Mouse (Mus musculus) E14TG2a.4 (cell line): ENCODE measurements around the gene Tpp1.
"Not testable (repeated sequence)": the region's sequence is repeated elsewhere in the genome, so short reads cannot be mapped to it uniquely, and the experiment has no call there.

Experiments used
- H3K27me3 ChIP-seq: 2 replicates; pipeline ENCODE4 v1.6.1; 2014; ENCODE audit warnings: low read length, control low read depth; ENCODE audit not compliant: insufficient read depth
- H3K36me3 ChIP-seq: 2 replicates; pipeline ENCODE4 v1.6.1; 2014; ENCODE audit warnings: low read length, control low read depth; ENCODE audit not compliant: insufficient read depth
- H3K4me1 ChIP-seq: replicated peaks from 2 replicates; pipeline ENCODE4 v1.6.1; 2014; ENCODE audit warnings: low read depth, low read length, control low read depth
- H3K4me3 ChIP-seq: replicated peaks from 2 replicates; pipeline ENCODE4 v1.5.1; 2014; ENCODE audit warnings: mild to moderate bottlenecking, low read length
- H3K9me3 ChIP-seq: 2 replicates; pipeline ENCODE4 v1.6.1; 2014; ENCODE audit warnings: low read length, control low read depth
- CTCF ChIP-seq: conservative IDR thresholded peaks from 2 replicates; pipeline ENCODE4 v1.5.1; 2014; ENCODE audit warnings: low read length
- NANOG ChIP-seq: IDR thresholded peaks from 2 replicates; pipeline ENCODE4 v1.6.1; 2014; ENCODE audit warnings: borderline replicate concordance, low read length, mixed read lengths
- POU5F1 ChIP-seq: IDR thresholded peaks from 2 replicates; pipeline ENCODE4 v1.6.1; 2014; ENCODE audit warnings: low read length, borderline replicate concordance

The Tpp1 gene

GRCm38 (mm10) chr7:105743926-105744590 is 8.0 kb downstream of the Tpp1 start, which contains the start of gene Taf10:
Taf10 (minus strand) TSS chr7:105744361.
- Histone ChIP-seq H3K4me1 (peaks cover 36% of the 10 kb centered on the region), H3K9me3 (no peaks in the 10 kb centered on the region), H3K27me3 (no peaks in the 10 kb centered on the region), H3K4me3 (peak within 1 kb of the TSS; percentile 95), H3K36me3 (peaks cover 74% of the 10 kb centered on the region)
- TF ChIP-seq CTCF (no peak), POU5F1 (no peak), NANOG (no peak)

DNA sequence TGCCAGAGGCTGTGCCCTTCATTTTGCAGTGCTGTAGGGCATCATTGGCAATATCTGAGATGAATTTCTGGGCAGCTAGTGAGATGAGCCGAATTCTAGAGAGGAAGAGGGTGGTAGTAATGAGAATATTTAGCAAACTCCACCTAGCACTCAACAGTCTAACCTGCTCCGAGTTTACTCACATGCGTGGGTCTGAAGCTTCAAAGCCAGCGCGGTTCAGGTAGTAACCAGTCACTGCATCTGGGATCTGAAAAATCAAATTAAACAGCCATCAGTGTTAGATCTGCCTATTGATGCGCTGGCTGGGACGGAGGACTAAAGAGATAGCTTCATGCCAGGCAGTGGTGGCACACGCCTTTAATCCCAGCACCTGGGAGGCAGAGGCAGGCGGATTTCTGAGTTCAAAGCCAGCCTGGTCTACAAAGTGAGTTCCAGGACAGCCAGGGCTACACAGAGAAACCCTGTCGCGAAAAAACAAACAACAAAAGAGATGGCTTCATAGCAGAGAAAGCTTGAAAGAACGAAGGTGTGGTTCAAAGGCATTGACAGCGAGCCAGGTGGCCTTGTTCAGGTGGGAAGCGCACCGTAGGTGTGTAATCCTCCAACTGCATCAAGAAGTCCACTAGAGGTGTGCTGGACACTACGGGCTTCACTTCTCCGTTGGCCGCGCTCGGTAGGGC is 8.6 kb downstream of the Tpp1 start:
- peak overlapping the region; percentile 95 for H3K4me3 ChIP-seq
- not testable (repeated sequence) for H3K27me3 ChIP-seq

DNA sequence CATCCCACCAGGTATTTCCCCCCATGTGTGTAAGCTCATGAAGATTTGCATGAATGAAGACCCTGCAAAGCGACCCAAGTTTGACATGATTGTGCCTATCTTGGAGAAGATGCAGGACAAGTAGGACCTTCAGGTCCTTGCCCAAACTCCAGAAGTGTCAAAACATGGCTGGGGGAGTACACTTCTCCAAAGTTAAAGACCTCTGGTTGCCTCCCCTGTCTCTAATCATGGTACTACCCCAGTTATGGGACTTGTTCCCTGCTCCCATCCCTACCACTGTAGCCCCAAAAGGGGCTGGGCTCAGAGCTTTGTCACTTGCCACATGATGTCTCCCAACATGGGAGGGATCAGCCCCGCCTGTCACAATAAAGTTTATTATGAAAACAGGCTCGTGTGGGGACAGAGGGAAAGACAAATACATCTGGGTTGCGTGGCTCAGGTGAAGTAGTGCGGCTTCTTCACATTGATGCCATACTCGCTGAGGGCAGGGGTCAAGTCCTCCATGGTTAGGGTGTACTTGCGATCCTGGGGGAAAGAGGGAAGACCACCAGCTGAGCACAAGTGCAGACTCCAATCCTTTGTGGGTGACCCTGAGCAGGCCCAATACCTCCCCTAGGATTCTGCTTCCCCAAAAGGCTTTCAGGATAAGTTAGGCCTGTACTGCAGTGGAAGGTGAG is 9.4 kb downstream of the Tpp1 start:
- peak overlapping the region; percentile 95 for H3K4me3 ChIP-seq
- H3K4me1 ChIP-seq, result peaks cover 46% of the 10 kb centered on the region
- peaks cover 60% of the 10 kb centered on the region for H3K36me3 ChIP-seq
- not testable (repeated sequence) for H3K27me3 ChIP-seq, H3K9me3 ChIP-seq

More for the DNA sequence above, 8.6 kb downstream of the Tpp1 start:
- peaks cover 43% of the 10 kb centered on the region for H3K4me1 ChIP-seq
- not testable (repeated sequence) for H3K9me3 ChIP-seq
- peaks cover 67% of the 10 kb centered on the region for H3K36me3 ChIP-seq

- H3K4me3 ChIP-seq, result no peak overlapping the region
- H3K4me1 ChIP-seq, result peaks cover 53% of the 10 kb centered on the region
- H3K27me3 ChIP-seq, result peaks cover 5% of the 10 kb centered on the region; the same call in 1 of the 2 replicates
- TF ChIP-seq NANOG, result no peak
- no peak for TF ChIP-seq POU5F1
- no peak for TF ChIP-seq CTCF
- peaks cover 53% of the 10 kb centered on the region for H3K36me3 ChIP-seq
- no peaks in the 10 kb centered on the region for H3K9me3 ChIP-seq
These were observed 10.1 kb downstream of the Tpp1 start for GRCm38 (mm10) chr7:105741978-105742377.

DNA sequence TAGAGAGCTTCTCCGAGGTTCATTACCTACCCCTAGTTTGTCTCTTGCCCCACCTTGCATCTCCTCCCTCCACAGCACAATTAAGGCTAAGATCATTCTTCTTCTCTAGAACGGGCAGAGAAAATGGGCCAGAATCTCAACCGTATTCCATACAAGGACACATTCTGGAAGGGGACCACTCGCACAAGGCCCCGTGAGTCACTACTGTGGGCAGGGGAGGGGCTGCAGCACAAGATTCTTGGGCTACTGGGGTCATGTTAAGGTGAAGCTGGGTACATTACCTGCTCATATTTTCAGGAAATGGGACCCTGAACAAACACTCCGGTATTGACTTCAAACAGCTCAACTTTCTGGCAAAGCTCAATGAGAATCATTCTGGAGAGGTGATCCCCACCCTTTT is 11.2 kb downstream of the Tpp1 start:
- peaks cover 56% of the 10 kb centered on the region for H3K4me1 ChIP-seq
- H3K36me3 ChIP-seq, result peaks cover 42% of the 10 kb centered on the region
- no peaks in the 10 kb centered on the region for H3K9me3 ChIP-seq
- peaks cover 5% of the 10 kb centered on the region; the same call in 1 of the 2 replicates for H3K27me3 ChIP-seq
- TF ChIP-seq NANOG (no peak), POU5F1 (no peak), CTCF (no peak)
- H3K4me3 ChIP-seq, result no peak overlapping the region

DNA sequence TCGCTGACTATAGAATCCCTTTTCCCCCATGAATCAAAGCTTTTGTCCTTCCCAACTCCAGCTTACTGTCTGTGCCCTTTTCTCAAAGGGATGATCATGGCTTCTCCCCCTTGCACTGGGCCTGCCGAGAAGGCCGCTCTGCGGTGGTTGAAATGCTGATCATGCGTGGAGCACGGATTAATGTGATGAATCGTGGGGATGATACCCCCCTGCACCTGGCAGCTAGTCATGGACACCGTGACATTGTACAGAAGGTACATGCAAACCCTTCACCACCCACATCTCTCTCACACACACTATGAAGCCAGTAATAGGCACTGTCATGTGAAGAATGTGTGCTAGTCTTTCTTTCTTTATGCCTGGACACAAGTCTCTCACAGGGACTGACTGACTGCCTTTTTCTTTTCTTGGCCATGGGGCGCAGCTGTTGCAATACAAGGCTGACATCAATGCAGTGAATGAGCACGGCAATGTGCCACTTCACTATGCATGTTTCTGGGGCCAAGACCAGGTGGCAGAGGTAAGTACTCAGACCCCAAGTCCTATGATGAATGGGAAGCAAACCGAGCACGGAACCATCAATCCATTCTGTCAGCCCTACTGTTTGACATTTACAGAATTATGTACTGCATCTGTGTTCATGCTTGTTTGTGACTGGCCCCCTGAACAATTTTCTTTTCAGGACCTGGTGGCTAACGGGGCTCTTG is 11.8 kb downstream of the Tpp1 start:
- Histone ChIP-seq H3K4me3 (no peak overlapping the region), H3K27me3 (peaks cover 5% of the 10 kb centered on the region; the same call in 1 of the 2 replicates), H3K4me1 (peaks cover 61% of the 10 kb centered on the region), H3K36me3 (peaks cover 40% of the 10 kb centered on the region), H3K9me3 (no peaks in the 10 kb centered on the region)
- TF ChIP-seq POU5F1 (no peak), NANOG (no peak), CTCF (no peak)

DNA sequence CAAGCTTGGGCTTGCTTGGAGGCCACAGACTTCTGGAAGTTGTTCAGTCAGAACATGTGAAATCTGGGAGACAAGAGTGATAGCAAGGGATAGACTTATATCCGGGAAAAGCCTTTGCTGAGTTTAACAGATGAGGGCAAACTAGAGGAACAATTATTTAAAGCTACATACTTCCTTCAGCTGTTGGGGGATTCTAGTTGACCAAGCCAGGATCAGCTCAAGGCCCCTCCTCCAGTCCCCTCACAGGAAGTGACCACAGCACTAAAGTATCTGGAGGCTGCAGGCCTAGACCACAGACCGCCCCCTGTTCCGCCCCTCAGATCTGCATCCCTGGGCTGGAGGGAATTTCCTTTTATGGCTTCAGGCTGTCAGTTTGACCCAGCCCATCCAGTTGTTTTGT is 13.1 kb downstream of the Tpp1 start:
- peaks cover 52% of the 10 kb centered on the region for H3K36me3 ChIP-seq
- no peaks in the 10 kb centered on the region for H3K9me3 ChIP-seq
- peaks cover 66% of the 10 kb centered on the region for H3K4me1 ChIP-seq
- H3K4me3 ChIP-seq, result no peak overlapping the region
- TF ChIP-seq CTCF (no peak), NANOG (no peak), POU5F1 (no peak)
- H3K27me3 ChIP-seq, result peaks cover 5% of the 10 kb centered on the region; the same call in 1 of the 2 replicates

GRCm38 (mm10) chr7:105738286-105738685 is 13.7 kb downstream of the Tpp1 start:
- Histone ChIP-seq H3K36me3 (peaks cover 58% of the 10 kb centered on the region), H3K4me1 (peaks cover 70% of the 10 kb centered on the region), H3K4me3 (no peak overlapping the region), H3K9me3 (no peaks in the 10 kb centered on the region), H3K27me3 (peaks cover 5% of the 10 kb centered on the region; the same call in 1 of the 2 replicates)
- no peak for TF ChIP-seq NANOG
- no peak for TF ChIP-seq POU5F1
- no peak for TF ChIP-seq CTCF

- Histone ChIP-seq H3K9me3 (no peaks in the 10 kb centered on the region), H3K4me1 (peaks cover 65% of the 10 kb centered on the region), H3K36me3 (peaks cover 58% of the 10 kb centered on the region), H3K27me3 (peaks cover 5% of the 10 kb centered on the region; the same call in 1 of the 2 replicates), H3K4me3 (peak overlapping the region; percentile 92)
- TF ChIP-seq CTCF, result no peak
- no peak for TF ChIP-seq POU5F1
- TF ChIP-seq NANOG, result no peak
These were observed 14.4 kb downstream of the Tpp1 start for GRCm38 (mm10) chr7:105737648-105738047.
